Mouse (Mus musculus) left cerebral cortex, adult 8-10 months (tissue): ENCODE results near the gene A630089N07Rik. TPM values are rescaled to one million over a fixed set of nuclear protein-coding genes. Genes with fewer than 3 reads are reported as not detected.
A peak's percentile ranks its signal among the peaks of the same experiment; 100 is the strongest.

Experiments
- DNase-seq, 2 experiments: peaks; one replicate each; pipeline ENCODE4 v3.0.0; 2022; ENCODE audit warnings: low spot score in 2 of 2
- total RNA-seq, 4 experiments: library from RNA; stranded (reverse); gene quantifications; 2 replicates each; pipeline ENCODE4 v1.2.4; 2022

The A630089N07Rik gene
- total RNA-seq, 4 experiments from 2014 or later = 6.0 to 6.3 (median 6.3) TPM

DNA sequence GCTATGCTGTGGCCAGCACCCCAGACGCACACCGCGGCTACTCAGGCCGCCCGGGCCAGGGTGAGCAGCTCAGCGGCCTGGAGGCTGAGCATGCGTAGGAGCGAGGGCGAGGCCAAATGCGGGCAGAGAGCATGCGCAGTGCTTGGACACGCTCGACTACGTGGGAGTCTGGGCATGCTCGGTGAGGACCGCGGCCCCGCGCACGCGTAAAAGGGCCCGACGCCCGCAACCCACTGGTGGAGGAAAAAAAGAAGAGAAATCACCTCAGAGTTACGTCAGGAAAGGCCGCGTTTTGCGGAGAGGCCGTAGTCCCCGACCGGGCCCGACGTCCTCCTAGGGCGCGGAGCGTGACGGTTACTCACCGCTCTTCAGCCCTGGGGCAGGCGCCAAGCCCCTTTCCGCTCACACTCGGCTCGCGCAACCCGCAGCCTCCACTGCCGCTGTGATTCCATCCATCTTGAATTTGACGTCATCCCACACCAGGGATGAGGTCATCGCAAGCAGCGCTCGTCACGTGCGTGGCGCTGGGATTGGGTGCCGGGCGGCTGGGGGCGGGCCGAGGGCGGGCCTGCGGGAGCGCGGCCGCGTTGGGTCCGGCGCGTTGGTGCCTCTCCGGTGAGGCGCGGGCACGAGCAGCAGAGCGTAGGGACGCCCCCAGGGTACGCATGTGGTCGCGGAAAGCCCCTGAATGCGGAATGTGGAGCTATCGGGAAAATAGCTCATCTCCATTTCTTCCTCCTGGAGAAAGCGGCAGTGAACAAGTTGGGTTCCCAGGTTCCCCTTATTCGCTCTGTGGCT is 119.9 kb downstream of the A630089N07Rik start, which contains the start of the genes C2cd2 and Zbtb21:
Gene C2cd2, minus strand, starts transcription at position 448 of the 798 bp plus-strand sequence.
Gene Zbtb21, minus strand, starts transcription at position 472 of the 798 bp plus-strand sequence.
- peak; percentile 96 to 97 for DNase-seq

DNA sequence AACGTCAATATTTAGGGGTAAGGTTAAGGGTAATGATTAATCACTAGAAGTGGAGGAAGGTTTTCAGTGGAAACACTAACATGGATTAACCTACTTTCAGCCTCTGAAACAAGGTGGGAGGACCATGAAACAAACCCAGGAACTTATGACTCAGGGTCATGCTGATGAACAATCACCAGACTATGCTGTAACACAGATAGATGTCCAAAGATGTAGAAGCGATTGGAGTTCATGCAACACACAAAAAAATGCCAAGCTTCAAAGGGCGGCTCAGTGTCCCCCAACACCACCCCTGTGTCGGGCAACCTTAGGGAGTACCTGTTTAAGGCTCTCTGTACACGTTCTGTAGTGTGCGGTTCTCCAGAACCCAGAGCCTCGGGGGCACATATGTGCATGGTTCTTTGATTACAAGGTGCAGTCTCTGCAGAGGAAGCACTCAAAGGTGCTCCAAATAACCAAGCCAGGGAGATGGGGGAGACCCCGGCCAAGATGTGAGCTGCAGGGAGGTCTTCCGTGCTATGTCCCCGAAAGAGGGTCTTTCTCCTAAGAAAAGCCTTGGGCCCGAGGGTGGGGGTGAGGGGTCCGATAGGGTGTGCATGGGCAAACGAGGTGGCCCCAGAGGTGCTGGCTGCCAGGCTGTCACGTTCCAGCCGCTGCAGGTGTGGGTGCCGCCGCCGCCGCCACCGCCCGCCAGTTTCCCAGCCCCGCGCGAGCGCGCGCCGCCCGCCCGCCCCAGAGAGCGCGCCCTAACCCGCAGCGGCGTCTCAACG is 120.7 kb downstream of the A630089N07Rik start:
- DNase-seq = peak; percentile 15 to 21

DNA sequence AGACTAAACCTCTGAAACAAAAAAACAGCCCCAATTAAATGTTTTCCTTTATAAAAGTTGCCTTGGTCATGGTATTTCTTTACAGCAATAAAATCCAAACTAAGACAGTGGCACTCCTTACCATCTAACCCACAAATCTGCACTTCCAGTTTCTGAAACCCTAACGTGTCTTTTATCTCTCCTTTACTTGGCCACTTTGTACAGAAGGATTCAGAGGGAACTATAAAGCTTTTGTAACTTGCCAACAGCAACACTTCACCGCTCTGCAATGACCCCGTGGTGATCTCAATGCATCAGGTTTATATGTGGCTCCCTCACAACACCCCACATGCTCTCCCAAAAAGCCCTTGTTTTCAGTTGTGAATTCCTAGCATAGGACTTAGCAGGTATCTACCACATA is 121.9 kb downstream of the A630089N07Rik start:
- no peak for DNase-seq

DNA sequence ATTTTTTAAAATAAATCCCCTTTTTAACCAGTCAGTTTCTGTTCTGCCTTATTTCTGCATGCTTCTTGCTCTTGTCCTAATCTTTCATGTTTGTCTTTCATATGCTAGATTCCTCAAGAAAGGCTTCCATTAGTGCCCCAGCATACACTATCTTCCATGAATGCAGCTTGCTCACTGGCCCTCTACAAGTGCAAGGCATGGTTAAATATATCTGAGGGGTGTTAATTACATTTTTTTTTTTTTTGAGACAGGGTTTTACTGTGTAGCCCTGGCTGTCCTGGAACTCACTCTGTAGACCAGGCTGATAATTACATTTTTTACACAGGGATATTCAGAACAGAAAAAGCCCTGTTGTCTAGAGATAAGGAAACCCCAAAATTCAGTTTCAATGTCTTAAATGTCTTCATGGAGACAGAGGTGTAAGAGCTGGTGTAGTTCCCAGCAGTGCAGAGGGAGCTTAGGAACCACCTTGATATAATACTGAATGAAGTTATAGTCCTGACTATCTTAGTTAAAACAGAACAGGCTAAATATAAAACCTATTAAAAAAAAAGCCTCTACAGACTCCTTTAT is 123.8 kb downstream of the A630089N07Rik start:
- DNase-seq = no peak

DNA sequence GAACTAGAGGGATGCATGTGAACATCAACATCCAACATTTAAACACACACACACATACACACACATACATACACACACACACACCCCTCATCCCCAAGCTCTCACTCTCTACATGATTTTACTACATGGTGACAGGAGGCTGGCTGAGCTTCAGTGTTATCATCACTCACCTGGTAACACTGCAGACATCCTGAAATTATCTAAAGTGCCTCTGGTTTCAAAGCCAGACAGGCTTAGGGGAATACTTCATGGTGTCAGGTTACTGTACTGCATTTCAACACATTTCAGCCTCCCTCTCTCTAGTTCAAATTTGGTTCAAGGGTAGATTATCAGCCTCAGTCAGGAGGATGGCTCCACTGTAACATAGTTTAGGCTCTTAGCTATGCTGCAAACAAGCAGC is 124.6 kb downstream of the A630089N07Rik start:
- no peak for DNase-seq

DNA sequence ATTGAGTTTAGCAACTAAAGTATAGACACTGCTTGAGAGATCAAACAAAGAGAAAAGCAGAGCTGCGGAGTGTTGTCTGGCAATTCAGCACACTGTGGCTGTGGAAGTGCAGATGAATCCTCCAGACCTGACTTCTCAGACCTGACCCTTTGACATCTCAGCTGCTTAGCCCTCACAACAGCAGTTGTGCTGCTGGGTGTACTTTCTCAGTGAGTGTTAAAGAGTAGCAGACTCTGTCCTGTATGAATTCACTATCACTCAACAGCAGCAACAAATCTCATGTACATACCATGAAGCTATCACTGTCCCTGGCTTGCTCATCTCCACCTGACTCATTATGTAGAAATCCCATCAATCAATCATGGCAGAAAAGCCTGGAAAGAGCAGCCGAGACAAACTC is 126.2 kb downstream of the A630089N07Rik start:
- no peak for DNase-seq

DNA sequence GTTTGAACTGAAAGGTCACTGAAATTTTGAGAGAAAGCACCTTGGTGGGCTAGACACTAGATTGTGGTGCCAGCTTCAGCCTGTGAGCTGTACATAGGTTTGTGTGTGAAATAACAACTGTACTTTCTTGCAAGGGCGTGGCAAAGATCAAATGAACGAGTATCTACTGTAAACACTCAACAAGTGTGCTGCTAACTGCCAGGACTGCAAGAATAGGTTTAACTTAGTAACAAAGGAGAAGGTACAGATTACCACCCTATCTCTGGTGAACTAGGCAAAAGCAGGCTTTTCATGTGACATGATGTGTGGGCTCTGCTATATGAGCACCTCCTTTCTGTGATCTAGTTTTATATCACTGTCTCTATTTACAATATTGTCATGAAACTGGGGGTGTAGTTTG is 128.9 kb downstream of the A630089N07Rik start:
- DNase-seq = no peak

DNA sequence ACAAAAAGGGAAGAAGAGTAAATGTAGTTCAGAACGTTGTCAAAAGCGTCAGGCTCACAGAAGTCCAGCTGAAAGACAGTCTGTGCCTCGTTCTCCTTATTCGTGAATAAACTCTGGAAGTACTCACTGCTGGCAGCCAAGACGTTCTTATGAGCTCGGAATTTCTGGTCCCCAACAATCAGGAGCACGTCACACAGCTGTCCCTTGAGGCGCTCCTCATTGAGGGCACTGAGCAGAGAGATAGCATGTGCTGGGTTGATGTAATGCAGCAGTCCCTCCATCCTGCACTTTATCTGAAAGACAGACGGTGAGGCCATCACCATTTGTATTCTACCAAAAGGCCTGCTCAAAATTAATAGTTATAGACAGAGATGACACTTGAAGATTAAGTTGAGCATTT is 129.4 kb downstream of the A630089N07Rik start:
- DNase-seq = no peak

DNA sequence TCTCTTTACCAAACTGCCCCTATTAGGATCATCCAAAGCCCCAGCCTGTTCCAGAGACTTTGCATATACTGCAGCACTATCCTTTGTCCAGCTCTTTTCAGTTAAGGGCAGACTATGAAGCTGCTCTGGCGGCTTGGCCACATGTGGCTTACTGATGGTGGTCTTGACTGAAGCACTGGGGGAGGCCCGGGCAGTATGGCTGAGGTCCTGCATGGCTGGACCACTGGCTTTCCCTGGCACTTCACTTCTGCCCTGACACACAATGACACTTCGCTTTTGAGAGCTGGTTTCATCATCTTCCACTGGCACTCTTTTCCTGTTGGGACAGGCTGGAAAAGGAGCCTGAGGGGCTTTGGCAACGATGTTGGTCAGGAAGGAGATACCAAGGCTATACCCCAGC is 129.9 kb downstream of the A630089N07Rik start:
- no peak for DNase-seq

Other genes starting within 250 kb of the A630089N07Rik start
- 10 to 100 TPM; 15.1 to 23.2 (median 17.4) TPM for gene Prdm15, start 230.6 kb downstream of the A630089N07Rik start, total RNA-seq
- 10 to 100 TPM; 15.5 to 17.0 (median 16.8) TPM for gene C2cd2, start 119.9 kb downstream of the A630089N07Rik start, total RNA-seq
- 10 to 100 TPM; 20.8 to 32.5 (median 27.0) TPM for gene Zbtb21, start 119.8 kb downstream of the A630089N07Rik start, total RNA-seq
- 10 to 100 TPM; 23.7 to 31.7 (median 25.3) TPM for gene B230307C23Rik, start 85.1 kb downstream of the A630089N07Rik start, total RNA-seq